Mouse (Mus musculus): Measurements from ENCODE around the gene Fcgr4. TPM values are rescaled to one million over a fixed set of nuclear protein-coding genes. Genes with fewer than 3 reads are reported as not detected.
A peak's percentile ranks its signal among the peaks of the same experiment; 100 is the strongest.
"Not testable (repeated sequence)": the region's sequence is repeated elsewhere in the genome, so short reads cannot be mapped to it uniquely, and the experiment has no call there.

The Fcgr4 gene
- 2.2 and 3.9 TPM in 2 replicates for polyA plus RNA-seq (2012; ENCODE audit: insufficient read depth, insufficient read length, missing spikeins)

- Histone ChIP-seq H3K4me1 (ENCODE audit: control insufficient read depth, insufficient read depth, insufficient read length, low read length) (no peaks in the 10 kb centered on the region), H3K4me3 (ENCODE audit: insufficient read depth, low read depth, low read length) (no peak within 1 kb of the TSS), H3K27ac (replicated peaks; ENCODE audit: low read depth, low read length) (peak within 1 kb of the TSS; percentile 24; the same call in 1 of the 2 replicates)
These were observed at the start of gene Fcgr4 for GRCm38 (mm10) chr1:171018737-171019136. Gene Fcgr4, plus strand, starts transcription at chr1:171018920.

- no peaks in the 10 kb centered on the region for H3K4me1 ChIP-seq (ENCODE audit: control insufficient read depth, insufficient read depth, insufficient read length, low read length)
- no peak overlapping the region for H3K4me3 ChIP-seq (ENCODE audit: insufficient read depth, low read depth, low read length)
- H3K27ac ChIP-seq (replicated peaks; ENCODE audit: low read depth, low read length): no peak overlapping the region
These were observed 46.2 kb upstream of the Fcgr4 start for GRCm38 (mm10) chr1:170972494-170972893.

GRCm38 (mm10) chr1:170972936-170973335, 45.8 kb upstream of the Fcgr4 start:
- H3K27ac ChIP-seq (replicated peaks; ENCODE audit: low read depth, low read length): no peak overlapping the region
- no peak overlapping the region; the same call in 1 of the 2 replicates for H3K4me3 ChIP-seq (ENCODE audit: insufficient read depth, low read depth, low read length)

GRCm38 (mm10) chr1:170974171-170974570, 44.5 kb upstream of the Fcgr4 start:
- Histone ChIP-seq H3K4me1 (ENCODE audit: control insufficient read depth, insufficient read depth, insufficient read length, low read length) (no peaks in the 10 kb centered on the region), H3K27ac (replicated peaks; ENCODE audit: low read depth, low read length) (0 out of 2 replicates have a peak overlapping the region, but pooled peaks have one; percentile 18), H3K4me3 (ENCODE audit: insufficient read depth, low read depth, low read length) (no peak overlapping the region)

More at GRCm38 (mm10) chr1:170972936-170973335, 45.8 kb upstream of the Fcgr4 start:
- H3K4me1 ChIP-seq (ENCODE audit: control insufficient read depth, insufficient read depth, insufficient read length, low read length): no peaks in the 10 kb centered on the region

- Histone ChIP-seq H3K4me3 (ENCODE audit: insufficient read depth, low read depth, low read length) (peak overlapping the region; percentile 38; the same call in 1 of the 2 replicates), H3K27ac (replicated peaks; ENCODE audit: low read depth, low read length) (no peak overlapping the region; the same call in 1 of the 2 replicates), H3K4me1 (ENCODE audit: control insufficient read depth, insufficient read depth, insufficient read length, low read length) (no peaks in the 10 kb centered on the region)
These were observed 44.0 kb upstream of the Fcgr4 start for GRCm38 (mm10) chr1:170974736-170975135.

GRCm38 (mm10) chr1:170975350-170975749, 43.4 kb upstream of the Fcgr4 start:
- H3K4me1 ChIP-seq (ENCODE audit: control insufficient read depth, insufficient read depth, insufficient read length, low read length): not testable (repeated sequence)
- peak overlapping the region; percentile 52 for H3K4me3 ChIP-seq (ENCODE audit: insufficient read depth, low read depth, low read length)
- H3K27ac ChIP-seq (replicated peaks; ENCODE audit: low read depth, low read length): peak overlapping the region; percentile 88

GRCm38 (mm10) chr1:170975751-170976161, 43.0 kb upstream of the Fcgr4 start:
- H3K27ac ChIP-seq (replicated peaks; ENCODE audit: low read depth, low read length): peak overlapping the region; percentile 88
- H3K4me1 ChIP-seq (ENCODE audit: control insufficient read depth, insufficient read depth, insufficient read length, low read length): no peaks in the 10 kb centered on the region
- peak overlapping the region; percentile 52 for H3K4me3 ChIP-seq (ENCODE audit: insufficient read depth, low read depth, low read length)

GRCm38 (mm10) chr1:170976447-170976846, 42.3 kb upstream of the Fcgr4 start, which contains the start of gene Fcgr2b:
Gene Fcgr2b, minus strand, starts transcription at chr1:170976547.
- Histone ChIP-seq H3K27ac (replicated peaks; ENCODE audit: low read depth, low read length) (peak within 1 kb of the TSS; percentile 88), H3K4me1 (ENCODE audit: control insufficient read depth, insufficient read depth, insufficient read length, low read length) (no peaks in the 10 kb centered on the region), H3K4me3 (ENCODE audit: insufficient read depth, low read depth, low read length) (peak within 1 kb of the TSS; percentile 52)

GRCm38 (mm10) chr1:170978601-170979000, 40.1 kb upstream of the Fcgr4 start:
- no peaks in the 10 kb centered on the region for H3K4me1 ChIP-seq (ENCODE audit: control insufficient read depth, insufficient read depth, insufficient read length, low read length)
- H3K27ac ChIP-seq (replicated peaks; ENCODE audit: low read depth, low read length): no peak overlapping the region
- no peak overlapping the region for H3K4me3 ChIP-seq (ENCODE audit: insufficient read depth, low read depth, low read length)

GRCm38 (mm10) chr1:170981679-170982078, 37.0 kb upstream of the Fcgr4 start:
- H3K4me3 ChIP-seq (ENCODE audit: insufficient read depth, low read depth, low read length); H3K4me1 ChIP-seq (ENCODE audit: control insufficient read depth, insufficient read depth, insufficient read length, low read length); H3K27ac ChIP-seq (replicated peaks; ENCODE audit: low read depth, low read length): not testable (repeated sequence)

- Histone ChIP-seq H3K27ac (replicated peaks; ENCODE audit: low read depth, low read length) (no peak overlapping the region), H3K4me3 (ENCODE audit: insufficient read depth, low read depth, low read length) (no peak overlapping the region), H3K4me1 (ENCODE audit: control insufficient read depth, insufficient read depth, insufficient read length, low read length) (no peaks in the 10 kb centered on the region)
These were observed 36.4 kb upstream of the Fcgr4 start for GRCm38 (mm10) chr1:170982301-170982700.

GRCm38 (mm10) chr1:170983066-170983465, 35.7 kb upstream of the Fcgr4 start:
- H3K27ac ChIP-seq (replicated peaks; ENCODE audit: low read depth, low read length): no peak overlapping the region
- H3K4me3 ChIP-seq (ENCODE audit: insufficient read depth, low read depth, low read length): no peak overlapping the region
- H3K4me1 ChIP-seq (ENCODE audit: control insufficient read depth, insufficient read depth, insufficient read length, low read length): no peaks in the 10 kb centered on the region

GRCm38 (mm10) chr1:170985092-170985491, 33.6 kb upstream of the Fcgr4 start:
- H3K4me1 ChIP-seq (ENCODE audit: control insufficient read depth, insufficient read depth, insufficient read length, low read length): no peaks in the 10 kb centered on the region
- no peak overlapping the region for H3K4me3 ChIP-seq (ENCODE audit: insufficient read depth, low read depth, low read length)
- peak overlapping the region; percentile 60 for H3K27ac ChIP-seq (replicated peaks; ENCODE audit: low read depth, low read length)

GRCm38 (mm10) chr1:170985861-170986260, 32.9 kb upstream of the Fcgr4 start:
- H3K4me3 ChIP-seq (ENCODE audit: insufficient read depth, low read depth, low read length): no peak overlapping the region
- no peaks in the 10 kb centered on the region for H3K4me1 ChIP-seq (ENCODE audit: control insufficient read depth, insufficient read depth, insufficient read length, low read length)
- H3K27ac ChIP-seq (replicated peaks; ENCODE audit: low read depth, low read length): 0 out of 2 replicates have a peak overlapping the region, but pooled peaks have one; percentile 4

- H3K4me3 ChIP-seq (ENCODE audit: insufficient read depth, low read depth, low read length): no peak overlapping the region
- no peaks in the 10 kb centered on the region for H3K4me1 ChIP-seq (ENCODE audit: control insufficient read depth, insufficient read depth, insufficient read length, low read length)
- H3K27ac ChIP-seq (replicated peaks; ENCODE audit: low read depth, low read length): no peak overlapping the region
These were observed 29.1 kb upstream of the Fcgr4 start for GRCm38 (mm10) chr1:170989656-170990055.

- H3K4me3 ChIP-seq (ENCODE audit: insufficient read depth, low read depth, low read length): no peak overlapping the region
- no peaks in the 10 kb centered on the region for H3K4me1 ChIP-seq (ENCODE audit: control insufficient read depth, insufficient read depth, insufficient read length, low read length)
- no peak overlapping the region for H3K27ac ChIP-seq (replicated peaks; ENCODE audit: low read depth, low read length)
These were observed 26.2 kb upstream of the Fcgr4 start for GRCm38 (mm10) chr1:170992550-170992949.

Data from brown adipose tissue, adult 24 weeks (tissue).